Mouse (Mus musculus): Measurements from ENCODE around the gene Srpx. TPM values are rescaled to one million over a fixed set of nuclear protein-coding genes. Genes with fewer than 3 reads are reported as not detected.

Srpx gene
- not detected for polyA plus RNA-seq (2017; shearing (Covaris generic))

GRCm38 (mm10) chrX:10117065-10117719, at the start of gene Srpx:
Gene Srpx, minus strand, starts transcription at chrX:10117709.

Other genes starting within 250 kb of the Srpx start
- not detected for gene Sytl5, start 232.1 kb downstream of the Srpx start, polyA plus RNA-seq (2017; shearing (Covaris generic))
- 3.5 TPM for gene Rpgr, start 99.2 kb upstream of the Srpx start, polyA plus RNA-seq (2017; shearing (Covaris generic))
- 0.06 TPM for gene Otc, start 134.6 kb upstream of the Srpx start, polyA plus RNA-seq (2017; shearing (Covaris generic))

All from CD4-positive, CD25-positive, alpha-beta regulatory T cell (primary cell).